Mouse (Mus musculus) left cerebral cortex, adult 18-20 months (tissue): ENCODE data around the gene Ryr2. TPM values are rescaled to one million over a fixed set of nuclear protein-coding genes. Genes with fewer than 3 reads are reported as not detected.

ENCODE experiments used
- DNase-seq, 2 experiments: peaks; one replicate each; pipeline ENCODE4 v3.0.0; 2021 to 2022; ENCODE audit warnings: low spot score in 2 of 2, mixed read lengths in 1 of 2
- total RNA-seq, 2 experiments: library from RNA; stranded (reverse); gene quantifications; 2 replicates each; pipeline ENCODE4 v1.2.3; 2021

Ryr2 gene
- total RNA-seq, 2 experiments from 2014 or later, result 150 to 159 TPM

- no peak for DNase-seq
These were observed 324.2 kb downstream of the Ryr2 start for GRCm38 (mm10) chr13:11782411-11783155.

DNA sequence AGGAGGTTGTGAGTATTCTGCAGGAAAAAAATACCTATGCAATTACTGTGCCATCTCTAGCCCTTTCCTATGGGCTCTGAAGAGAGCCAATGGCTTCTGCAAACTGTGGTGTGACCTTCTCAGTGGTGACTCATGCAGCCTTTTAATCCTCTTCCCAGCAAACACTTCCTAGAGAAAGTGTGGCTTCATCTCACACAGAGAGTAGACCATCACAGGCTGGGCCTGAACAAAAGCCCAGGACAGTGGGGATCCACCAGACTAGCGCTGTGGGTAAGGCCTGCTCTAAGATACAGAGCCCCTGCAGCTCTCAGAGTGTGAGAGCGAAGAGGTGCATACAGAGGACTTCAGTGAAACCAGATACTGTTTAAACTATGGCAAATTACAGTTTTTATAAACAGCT, 325.7 kb downstream of the Ryr2 start:
- DNase-seq, result no peak

DNA sequence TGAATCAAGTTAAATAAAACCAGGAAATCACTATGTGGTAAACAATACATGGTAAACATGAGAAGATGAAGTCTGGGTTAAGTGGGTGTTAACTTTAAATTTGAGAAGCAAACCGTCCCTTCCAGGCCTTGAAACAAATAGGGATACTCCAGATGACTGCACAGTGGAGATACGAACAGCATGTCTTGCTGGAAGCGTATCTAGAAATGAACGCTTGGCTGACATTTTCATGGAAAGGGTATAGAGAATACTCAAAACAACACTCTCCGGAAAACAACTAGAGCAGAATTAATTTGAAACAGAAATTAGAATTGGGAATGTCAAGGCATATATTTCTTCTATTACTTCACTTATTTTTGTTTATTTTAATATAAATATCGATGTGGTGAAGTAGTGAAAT, 329.0 kb downstream of the Ryr2 start:
- no peak for DNase-seq

GRCm38 (mm10) chr13:11772173-11772572, 334.6 kb downstream of the Ryr2 start:
- DNase-seq, result no peak

GRCm38 (mm10) chr13:11766899-11767298, 339.8 kb downstream of the Ryr2 start:
- no peak for DNase-seq

DNA sequence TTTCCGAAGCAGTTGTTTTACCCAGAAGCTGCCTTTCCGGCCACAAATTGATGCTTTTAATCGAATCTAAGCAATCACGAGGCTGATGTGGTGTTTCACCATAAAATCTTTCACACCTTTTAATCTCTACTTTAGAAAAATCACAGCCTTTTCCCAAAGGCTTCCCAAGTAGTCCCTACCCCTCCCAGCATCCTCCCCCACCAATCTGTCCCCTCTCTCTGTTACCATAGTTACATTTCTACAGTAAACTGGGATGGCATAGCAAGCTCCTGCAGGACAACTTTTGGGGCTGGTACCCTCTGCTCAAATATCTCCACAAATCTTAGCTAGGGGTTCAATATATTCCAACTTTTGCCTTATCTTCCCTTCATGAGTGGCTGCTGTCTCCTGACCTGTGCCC, 342.8 kb downstream of the Ryr2 start:
- DNase-seq, result no peak

- DNase-seq, result peak; percentile 42 to 49
These were observed 343.6 kb downstream of the Ryr2 start for GRCm38 (mm10) chr13:11763104-11763503.

DNA sequence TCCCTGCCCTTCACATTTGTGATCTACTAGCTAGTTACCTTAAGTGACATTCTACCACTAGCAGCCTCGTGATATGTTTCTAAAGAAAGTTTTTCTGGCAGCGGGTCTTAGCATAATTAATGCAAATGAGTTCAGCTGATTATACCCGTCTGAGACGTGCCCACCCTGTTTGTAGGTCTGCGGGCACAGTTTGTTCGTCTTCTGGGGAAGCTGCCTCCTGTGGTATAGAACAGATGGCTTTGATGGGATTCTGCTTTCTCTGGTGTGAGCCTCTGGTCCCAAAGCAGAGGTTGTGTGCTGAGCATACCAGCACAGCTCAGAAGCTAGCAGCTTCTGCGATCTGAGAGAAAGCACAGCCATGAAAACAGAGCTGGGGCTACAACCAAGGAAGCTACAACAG, 348.9 kb downstream of the Ryr2 start:
- peak in 1 of 2 experiments; percentile 41 for DNase-seq

GRCm38 (mm10) chr13:11745479-11745878, 361.3 kb downstream of the Ryr2 start:
- no peak for DNase-seq

DNA sequence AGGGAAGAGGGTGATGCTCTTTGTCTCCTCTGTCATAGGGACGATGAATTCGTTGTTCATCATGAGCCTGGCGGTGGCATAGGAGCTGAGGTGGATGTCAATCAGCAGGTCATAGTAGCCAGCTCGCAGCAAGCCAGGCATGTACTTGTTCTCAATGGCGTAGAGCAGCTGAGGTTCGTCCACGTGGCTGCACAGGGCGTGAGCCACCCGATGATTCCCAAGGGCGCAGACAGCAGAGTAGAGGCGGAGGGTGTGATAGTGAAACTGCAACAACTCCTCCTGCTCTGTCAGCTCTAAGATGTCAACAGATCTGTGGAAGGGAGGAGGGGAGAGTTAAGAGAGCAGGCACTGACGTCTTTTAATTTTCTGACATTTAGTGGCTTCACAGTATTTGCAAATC, 368.5 kb downstream of the Ryr2 start:
- DNase-seq, result peak in 1 of 2 experiments; percentile 29

GRCm38 (mm10) chr13:11716216-11716615, 390.5 kb downstream of the Ryr2 start:
- no peak for DNase-seq

GRCm38 (mm10) chr13:11709708-11710471, 396.9 kb downstream of the Ryr2 start:
- DNase-seq, result no peak

GRCm38 (mm10) chr13:11701721-11702120, 405.0 kb downstream of the Ryr2 start:
- no peak for DNase-seq

- no peak for DNase-seq
These were observed 410.2 kb downstream of the Ryr2 start for GRCm38 (mm10) chr13:11696496-11696895.

GRCm38 (mm10) chr13:11681802-11682201, 424.9 kb downstream of the Ryr2 start:
- DNase-seq, result no peak

DNA sequence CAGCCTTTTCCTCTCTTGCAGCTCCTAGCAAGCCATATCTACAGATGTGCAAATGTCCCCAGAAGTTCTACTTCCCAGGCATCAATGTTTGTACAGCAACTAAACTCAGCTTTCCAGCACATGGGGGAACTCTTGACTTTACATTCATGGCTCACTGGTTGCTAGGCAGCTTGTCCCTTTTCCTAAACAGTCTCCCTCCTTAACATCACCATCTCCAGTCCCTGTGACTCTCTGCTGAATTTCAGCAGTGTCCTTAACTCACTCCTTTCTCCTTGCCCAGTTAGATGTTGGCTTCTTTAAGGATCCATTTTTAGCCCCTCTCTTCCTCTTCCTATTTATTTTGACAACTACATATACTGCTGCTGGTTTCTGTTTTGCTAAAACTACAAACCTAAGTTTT, 443.9 kb downstream of the Ryr2 start:
- DNase-seq, result no peak

DNA sequence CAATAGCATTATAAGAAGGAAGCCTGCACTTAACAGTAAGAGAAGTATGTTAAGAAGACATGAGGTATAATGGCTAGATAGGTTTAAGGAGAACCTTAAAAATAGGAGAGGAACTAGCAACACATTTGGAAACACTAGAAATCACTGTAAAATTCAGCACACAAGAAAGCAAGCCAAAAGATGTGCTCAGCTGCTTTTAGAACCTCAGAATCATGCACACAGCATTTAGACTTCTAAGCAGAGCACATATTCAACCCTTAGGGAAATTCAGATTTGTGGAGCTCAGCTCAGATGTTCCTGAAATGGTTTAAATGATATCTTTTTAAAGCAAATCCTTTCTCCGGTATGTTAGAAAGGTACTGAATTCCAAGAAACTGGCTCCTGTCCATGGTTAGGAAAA, 461.9 kb downstream of the Ryr2 start:
- no peak for DNase-seq

DNA sequence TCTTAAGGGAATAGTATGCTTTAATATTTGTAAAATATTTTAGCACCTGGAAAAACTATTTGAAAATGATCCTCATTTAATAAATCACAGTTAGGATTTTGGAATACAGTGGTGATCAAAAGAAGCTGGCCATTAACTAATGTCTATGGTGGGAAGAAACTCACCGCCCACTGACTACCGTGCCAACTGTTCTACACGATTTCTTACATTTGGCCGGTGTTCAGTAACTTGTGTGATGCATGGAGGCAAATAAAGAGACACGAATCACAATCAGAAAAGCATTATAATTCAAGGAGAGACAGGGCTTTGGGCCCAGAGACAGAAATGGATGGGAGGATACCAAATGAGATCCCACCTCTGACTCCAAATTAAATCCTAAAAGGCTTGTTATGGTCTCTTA, 470.4 kb downstream of the Ryr2 start:
- peak; percentile 13 to 33 for DNase-seq

GRCm38 (mm10) chr13:11624513-11624912, 482.2 kb downstream of the Ryr2 start:
- no peak for DNase-seq

- DNase-seq, result no peak
These were observed 511.3 kb downstream of the Ryr2 start for GRCm38 (mm10) chr13:11595431-11595830.

DNA sequence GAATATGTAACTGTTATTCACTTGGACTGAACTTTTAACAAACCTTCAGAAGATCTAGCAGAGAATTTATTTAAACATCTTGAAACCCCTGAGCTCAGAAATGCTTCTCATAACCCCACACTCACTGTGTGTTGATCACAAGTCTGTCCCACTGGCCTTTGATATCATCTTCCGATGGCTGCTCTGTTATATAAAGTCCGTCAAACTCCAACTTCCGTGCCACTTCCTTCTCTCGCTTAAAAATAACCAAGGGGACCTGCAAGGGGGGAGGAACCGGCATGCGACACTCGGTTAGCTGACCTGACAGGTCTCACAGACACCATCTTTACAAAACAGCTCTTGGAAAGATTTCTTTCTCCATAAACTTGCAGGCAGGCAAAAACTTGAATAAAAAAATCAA, 521.5 kb downstream of the Ryr2 start:
- DNase-seq, result no peak

- DNase-seq, result no peak
These were observed 534.2 kb downstream of the Ryr2 start for GRCm38 (mm10) chr13:11572552-11572951.

DNA sequence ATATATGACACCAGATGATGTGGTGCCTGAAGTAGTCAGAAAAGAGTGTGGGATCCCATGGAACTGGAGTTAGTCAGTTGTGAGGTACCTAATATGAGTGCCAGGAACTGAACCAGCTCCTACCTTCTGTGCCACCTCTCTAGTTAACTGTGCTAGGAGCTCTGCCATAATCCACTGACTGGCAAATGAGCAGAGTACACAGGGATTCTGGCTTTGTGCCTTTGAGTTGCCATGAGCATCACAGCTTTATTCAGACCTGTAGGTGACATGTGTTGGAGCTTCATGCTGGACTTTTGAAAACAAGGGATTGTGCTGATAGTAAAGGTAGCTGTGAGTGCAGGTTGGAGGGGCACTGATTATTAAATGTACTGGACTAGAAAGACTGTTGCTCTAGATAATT, 539.4 kb downstream of the Ryr2 start:
- DNase-seq, result no peak
